Mouse (Mus musculus) frontal cortex, postnatal 25 days (tissue): Measurements from ENCODE around the gene Ppp2r5e.

Source experiments
- DNase-seq, 2 experiments: peaks; one replicate each; pipeline ENCODE4 v3.0.0; 2022; ENCODE audit warnings: low spot score in 2 of 2

Gene Ppp2r5e

DNA sequence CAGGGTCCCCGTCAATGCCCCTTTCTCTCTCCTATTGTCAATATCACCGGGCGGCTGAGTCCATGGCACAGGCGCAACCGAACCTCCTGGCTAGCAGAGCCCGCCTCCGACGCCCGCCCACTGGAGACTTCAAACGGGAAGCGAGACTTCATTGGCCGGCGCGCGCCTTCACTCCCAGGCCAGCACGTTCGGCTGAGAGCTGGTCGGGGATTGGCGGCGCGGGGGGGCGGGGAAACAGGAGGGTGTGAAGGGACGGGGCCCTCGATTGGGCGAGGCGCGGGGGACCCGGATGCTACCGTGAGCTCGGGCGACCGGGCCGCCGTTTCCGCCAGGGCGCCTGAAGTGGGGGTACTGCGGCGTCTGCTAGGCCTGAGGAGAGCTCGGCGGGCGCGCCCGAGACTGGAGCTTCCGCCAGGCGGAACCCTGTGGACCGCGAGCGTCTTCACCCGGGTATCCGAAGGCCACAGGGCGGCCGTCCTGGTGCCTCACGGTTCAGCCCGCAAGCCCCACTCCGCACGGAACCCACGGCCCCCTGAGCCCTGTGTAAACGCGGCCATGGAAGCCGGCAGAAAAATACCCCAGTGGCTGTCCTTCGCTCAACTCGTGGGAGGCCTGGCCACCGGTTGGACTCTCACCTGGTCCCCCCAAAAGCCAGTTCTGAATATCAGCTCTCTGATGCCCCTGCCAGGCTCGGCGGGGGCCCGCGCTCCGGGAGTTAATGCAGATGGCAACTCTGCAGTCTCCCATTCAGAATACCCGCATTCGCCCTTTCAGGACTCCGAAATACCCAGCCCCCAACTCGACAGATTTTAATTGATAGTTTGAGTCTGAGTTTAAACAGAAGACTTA is at the start of gene Ppp2r5e:
Gene Ppp2r5e (minus strand): TSS at position 92 of the 849 bp plus-strand sequence.
- peak; percentile 92 to 97 for DNase-seq

DNA sequence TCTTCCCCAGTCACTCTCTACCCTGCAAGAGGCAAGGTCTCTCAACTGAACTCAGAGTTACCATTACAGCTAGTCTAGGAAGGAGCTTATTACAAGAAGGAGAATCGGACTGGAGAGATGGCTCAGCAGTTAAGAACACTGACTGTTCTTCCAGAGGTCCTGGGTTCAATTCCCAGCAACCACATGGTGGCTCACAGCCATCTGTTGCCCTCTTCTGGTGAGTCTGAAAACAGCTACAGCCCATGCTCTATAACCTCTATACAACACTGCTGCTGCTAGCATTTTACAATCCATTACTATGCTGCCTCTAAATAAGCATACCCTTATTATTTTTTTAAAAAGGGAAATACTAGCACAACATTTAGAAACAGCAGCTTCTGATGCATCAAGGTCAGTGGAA is 49.7 kb upstream of the Ppp2r5e start:
- no peak for DNase-seq

DNA sequence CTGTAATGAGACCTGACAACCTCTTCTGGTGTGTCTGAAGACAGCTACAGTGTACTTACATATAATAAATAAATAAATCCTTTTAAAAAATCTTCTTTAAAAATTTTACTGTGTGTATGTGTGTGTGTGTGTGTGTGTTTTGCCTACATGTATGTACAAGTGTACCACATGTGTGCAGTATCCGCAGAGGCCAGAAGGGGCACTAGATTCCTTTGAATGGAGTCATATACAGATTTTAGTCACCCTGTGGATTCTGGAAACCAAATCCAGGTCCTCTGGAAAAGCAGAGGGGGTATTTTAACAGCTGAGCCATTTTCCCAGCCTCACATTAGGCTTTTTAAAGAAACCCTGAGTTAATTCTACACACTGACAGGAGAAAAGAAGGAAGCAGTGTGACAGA is 45.7 kb upstream of the Ppp2r5e start:
- no peak for DNase-seq

- DNase-seq = no peak
These were observed 42.3 kb upstream of the Ppp2r5e start for GRCm38 (mm10) chr12:75638345-75638744.

- no peak for DNase-seq
These were observed 41.1 kb upstream of the Ppp2r5e start for GRCm38 (mm10) chr12:75637103-75637502.

GRCm38 (mm10) chr12:75635771-75636430 is 39.9 kb upstream of the Ppp2r5e start:
- no peak for DNase-seq

DNA sequence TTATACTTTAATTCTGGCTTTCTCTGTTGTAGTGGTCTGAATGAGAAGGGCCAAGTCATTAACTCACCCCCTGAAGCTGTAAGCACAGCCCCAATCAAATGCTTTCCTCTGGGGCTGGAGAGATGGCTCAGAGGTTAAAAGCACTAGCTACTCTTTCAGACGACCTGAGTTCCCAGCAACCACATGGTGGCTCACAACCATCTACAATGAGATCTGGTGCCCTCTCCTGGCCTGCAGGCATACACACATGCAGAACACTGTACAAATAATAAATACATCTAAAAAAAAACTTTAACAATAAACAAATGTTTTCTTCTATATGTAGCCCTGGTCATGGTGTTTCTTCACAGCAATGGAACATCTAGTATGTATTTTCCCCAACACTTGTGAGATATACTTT is 33.6 kb upstream of the Ppp2r5e start:
- no peak for DNase-seq

GRCm38 (mm10) chr12:75623292-75623691 is 27.2 kb upstream of the Ppp2r5e start:
- DNase-seq = no peak

DNA sequence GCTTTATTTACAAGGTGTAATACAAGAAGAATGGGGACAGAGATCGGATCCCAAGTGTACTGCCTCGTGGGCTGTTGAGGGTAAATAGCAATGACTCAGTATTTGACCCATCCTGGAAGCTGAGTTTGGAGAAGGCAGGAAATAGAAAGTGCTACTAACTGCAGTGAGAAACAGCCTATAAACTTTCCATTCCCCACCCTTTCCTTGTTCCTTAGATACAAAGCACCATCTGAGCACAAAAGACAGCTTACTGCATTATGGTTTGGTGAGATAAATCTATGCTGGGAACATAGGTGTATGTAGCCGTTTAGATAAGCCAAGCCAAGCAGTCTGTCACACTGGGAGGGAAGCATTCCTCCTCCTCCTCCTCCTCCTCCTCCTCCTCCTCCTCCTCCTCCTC is 26.8 kb upstream of the Ppp2r5e start:
- no peak for DNase-seq

DNA sequence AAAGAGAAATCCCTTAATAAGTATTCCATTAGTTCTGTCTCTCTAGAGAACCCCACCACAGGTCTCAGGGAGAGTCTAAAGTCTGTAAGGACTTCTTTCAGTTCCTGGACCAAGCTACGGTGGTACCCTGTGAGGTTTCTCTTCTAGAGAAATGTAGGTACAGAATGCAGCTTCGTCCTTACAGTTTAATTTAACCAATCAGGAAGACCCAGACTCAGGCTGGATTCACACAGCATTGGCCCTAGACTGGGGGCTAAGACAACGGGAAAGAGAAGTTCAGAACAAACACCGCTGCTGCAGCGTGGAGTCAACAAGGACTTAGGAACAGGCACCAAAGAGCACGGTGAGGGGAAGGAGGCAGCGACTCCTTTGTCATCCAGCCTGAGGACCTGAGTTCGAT is 20.8 kb upstream of the Ppp2r5e start:
- DNase-seq = no peak

DNA sequence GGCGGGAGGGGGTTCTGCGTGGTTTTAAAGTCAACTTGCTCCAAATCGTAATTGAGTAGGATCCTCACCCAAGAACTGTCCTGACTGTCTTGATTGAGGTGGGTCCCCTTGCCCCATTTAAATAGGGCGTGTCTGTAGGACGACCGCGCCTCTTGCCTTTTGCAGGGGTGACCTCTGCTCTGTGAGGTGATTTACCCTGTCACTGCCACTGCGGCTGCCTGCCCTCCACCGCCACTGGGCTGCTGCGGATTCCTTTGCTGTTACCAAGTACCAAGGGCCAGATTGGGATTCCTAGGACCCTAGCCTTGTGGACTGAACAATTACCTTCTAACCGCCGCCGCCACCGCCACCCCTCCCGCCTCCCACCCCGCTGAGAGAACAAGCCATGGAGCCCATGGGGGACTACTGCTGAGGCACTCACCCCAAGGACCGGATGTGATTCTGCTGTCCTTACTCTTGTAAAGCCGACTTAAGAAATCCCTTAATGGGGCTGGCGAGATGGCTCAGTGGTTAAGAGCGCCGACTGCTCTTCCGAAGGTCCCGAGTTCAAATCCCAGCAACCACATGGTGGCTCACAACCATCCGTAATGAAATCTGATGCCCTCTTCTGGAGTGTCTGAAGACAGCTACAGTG is 20.2 kb upstream of the Ppp2r5e start:
- DNase-seq = no peak

GRCm38 (mm10) chr12:75615556-75615955 is 19.5 kb upstream of the Ppp2r5e start:
- DNase-seq = no peak

- no peak for DNase-seq
These were observed 16.7 kb upstream of the Ppp2r5e start for GRCm38 (mm10) chr12:75612711-75613110.

- no peak for DNase-seq
These were observed 3.4 kb upstream of the Ppp2r5e start for GRCm38 (mm10) chr12:75599490-75599889.

DNA sequence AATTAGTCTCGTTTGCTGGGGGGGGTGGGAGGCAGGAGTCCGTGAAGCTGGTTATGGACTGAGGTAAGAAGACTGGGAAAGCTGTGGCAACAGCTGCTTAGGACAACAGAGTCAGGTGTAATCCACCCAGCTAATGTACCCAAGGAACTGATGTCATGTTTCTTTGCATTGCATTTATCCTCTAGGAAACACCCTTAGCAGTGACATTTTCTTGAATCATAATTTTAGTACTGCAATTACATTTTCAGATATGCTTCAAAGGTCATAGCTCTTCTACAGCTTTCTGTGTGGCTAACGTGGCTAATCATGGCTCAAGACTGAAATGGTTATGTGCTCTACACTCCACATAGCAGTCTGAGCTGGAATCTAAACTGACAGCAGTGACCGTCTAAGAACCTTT is 2.9 kb upstream of the Ppp2r5e start:
- DNase-seq = no peak

GRCm38 (mm10) chr12:75597707-75598106 is 1.7 kb upstream of the Ppp2r5e start:
- no peak for DNase-seq

DNA sequence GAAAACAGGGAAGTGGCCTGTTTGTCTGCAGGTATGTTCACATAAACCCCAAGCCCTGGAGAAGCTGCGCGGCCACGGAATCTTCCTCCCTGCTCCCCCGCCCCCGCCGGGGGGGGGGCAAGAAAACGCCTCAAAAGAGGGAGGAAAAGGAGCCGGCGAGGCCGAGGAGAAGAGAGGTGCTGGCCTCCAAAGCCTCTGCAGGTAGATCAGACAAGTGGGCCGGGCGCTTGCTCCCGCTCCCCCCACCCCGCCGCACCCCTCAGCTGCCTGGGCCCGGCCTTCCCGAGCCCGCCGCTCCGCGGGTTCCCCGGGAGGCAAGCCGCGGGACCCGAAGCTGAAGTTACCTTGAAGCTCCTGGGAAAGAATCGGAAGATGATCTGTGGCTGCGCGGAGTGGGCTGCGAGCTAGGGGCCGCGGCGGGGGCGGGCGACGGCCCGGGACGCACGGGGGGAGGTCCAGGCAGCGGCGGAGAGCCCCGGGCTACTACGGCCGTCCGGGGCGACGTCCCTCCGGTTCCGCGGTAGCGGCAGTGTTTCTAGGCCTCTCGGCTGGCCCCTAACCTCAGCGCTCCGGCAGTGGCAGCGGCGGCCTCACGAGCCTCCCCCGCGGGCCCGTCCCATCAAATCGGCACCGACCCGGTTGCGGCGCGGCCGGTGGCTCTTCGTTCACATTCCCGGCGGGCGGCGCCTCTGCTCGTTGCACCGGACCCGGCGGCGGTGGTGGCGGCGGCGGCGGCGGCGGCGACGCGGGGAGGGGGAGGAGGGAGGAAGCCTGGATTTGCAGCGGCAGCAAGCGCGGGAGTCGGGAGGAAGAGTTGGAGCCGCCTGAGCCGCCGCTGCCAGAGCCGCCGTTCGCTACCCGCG is 523 bp downstream of the Ppp2r5e start:
- peak in 1 of 2 experiments; percentile 10 for DNase-seq

DNA sequence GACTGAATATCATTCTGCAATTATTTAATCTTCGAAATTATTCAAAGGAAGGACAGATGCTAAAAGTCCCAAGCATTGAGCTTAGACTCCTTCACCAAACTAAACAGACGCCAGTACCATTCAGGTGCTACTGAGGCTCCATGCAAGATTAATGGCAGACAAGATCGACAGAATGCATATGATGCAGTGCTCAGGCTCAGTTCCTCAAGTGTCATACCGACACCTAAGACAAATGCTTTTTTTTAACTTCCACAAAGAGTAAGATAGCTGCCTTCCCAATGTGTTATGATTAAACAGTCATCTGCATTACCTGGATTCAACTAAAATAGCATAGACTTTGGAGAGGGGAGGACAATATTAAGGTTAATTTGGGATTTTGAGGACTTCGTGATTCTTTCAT is 1.6 kb downstream of the Ppp2r5e start:
- no peak for DNase-seq

- DNase-seq = no peak
These were observed 2.2 kb downstream of the Ppp2r5e start for GRCm38 (mm10) chr12:75593817-75594216.

GRCm38 (mm10) chr12:75587501-75587900 is 8.5 kb downstream of the Ppp2r5e start:
- DNase-seq = no peak

DNA sequence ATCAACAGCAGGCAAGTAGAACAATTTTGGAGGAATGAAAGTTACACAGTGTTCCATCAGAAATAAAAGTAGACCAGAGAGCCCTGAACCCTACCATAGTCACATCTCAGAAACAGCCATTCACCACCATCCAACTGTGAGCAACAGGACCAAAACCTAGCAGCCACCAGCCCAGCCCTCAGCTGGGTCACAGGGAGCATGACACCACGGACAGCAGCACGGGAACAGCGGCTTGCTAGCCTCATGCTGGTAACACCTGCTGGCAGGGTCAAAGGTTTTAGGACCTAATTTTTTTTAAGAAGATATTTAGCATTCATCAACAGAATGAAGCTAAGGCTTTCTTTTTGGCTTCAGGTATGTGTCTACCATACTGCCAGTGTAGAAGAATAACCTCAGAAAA is 12.3 kb downstream of the Ppp2r5e start:
- DNase-seq = no peak

- no peak for DNase-seq
These were observed 17.0 kb downstream of the Ppp2r5e start for GRCm38 (mm10) chr12:75579076-75579475.
